Mouse (Mus musculus) liver, embryonic 11.5 days (tissue): ENCODE results near the gene 4930590J08Rik. TPM values are rescaled to one million over a fixed set of nuclear protein-coding genes. Genes with fewer than 3 reads are reported as not detected.
A peak's percentile ranks its signal among the peaks of the same experiment; 100 is the strongest.
"Not testable (repeated sequence)": the region's sequence is repeated elsewhere in the genome, so short reads cannot be mapped to it uniquely, and the experiment has no call there.

Source experiments
- ATAC-seq: fragments of 200-750 bp; cut with Nextera tagmentation; replicated peaks from 2 replicates; pipeline ENCODE4 v1.8.0; 2017; ENCODE audit warnings: moderate number of reproducible peaks, mild to moderate bottlenecking, moderate TSS enrichment, moderate library complexity; ENCODE audit not compliant: low FRiP score
- DNase-seq: peaks from one replicate; pipeline ENCODE4 v3.0.0-alpha.2; 2017; ENCODE audit warnings: low spot score
- H3K27ac ChIP-seq: fragments of 300-500 bp; sonication (generic); 2 replicates; pipeline ENCODE4 v1.5.1; 2014; ENCODE audit warnings: mild to moderate bottlenecking, low read depth, low read length, control low read depth
- H3K27me3 ChIP-seq: fragments of 300-500 bp; sonication (generic); replicated peaks from 2 replicates; pipeline ENCODE4 v1.6.1; 2014; ENCODE audit warnings: low read length, mixed read lengths; ENCODE audit not compliant: control insufficient read depth, insufficient read depth
- H3K36me3 ChIP-seq: fragments of 300-500 bp; sonication (generic); 2 replicates; pipeline ENCODE4 v1.6.1; 2014; ENCODE audit warnings: mild to moderate bottlenecking, low read length, moderate library complexity, mixed read lengths; ENCODE audit not compliant: control insufficient read depth, insufficient read depth
- H3K4me1 ChIP-seq: fragments of 300-500 bp; sonication (generic); replicated peaks from 2 replicates; pipeline ENCODE4 v1.6.1; 2014; ENCODE audit warnings: low read length, mixed read lengths; ENCODE audit not compliant: control insufficient read depth, insufficient read depth
- H3K4me2 ChIP-seq: fragments of 300-500 bp; sonication (generic); 2 replicates; pipeline ENCODE4 v1.6.1; 2014; ENCODE audit warnings: mild to moderate bottlenecking, control low read depth, moderate library complexity
- H3K4me3 ChIP-seq: fragments of 300-500 bp; sonication (generic); 2 replicates; pipeline ENCODE4 v1.5.1; 2014; ENCODE audit warnings: low read depth, low read length, control low read depth
- H3K9ac ChIP-seq: fragments of 300-500 bp; sonication (generic); 2 replicates; pipeline ENCODE4 v1.6.1; 2014; ENCODE audit warnings: low read depth, low read length, control low read depth
- H3K9me3 ChIP-seq: fragments of 300-500 bp; sonication (generic); 2 replicates; pipeline ENCODE4 v1.6.1; 2016; ENCODE audit warnings: low read length, inconsistent platforms, mixed read lengths; ENCODE audit not compliant: control insufficient read depth
- WGBS: fragments of 180-500 bp; shearing (Covaris S2); extraction: QIAGEN DNeasy Blood & Tissue Kit; methylation state at CpG from one replicate; pipeline ENCODE4 v1.1.7; 2014; 5-methylcytosine and 5-hydroxymethylcytosine counted together
- polyA plus RNA-seq: library from polyadenylated mRNA; unstranded; fragments of >200 nt; fragmentation: Nextera tagmentation; extraction: Ambion mirVana; gene quantifications from 2 replicates; pipeline ENCODE4 v1.2.1, GENCODE M21; 2014

4930590J08Rik gene
- polyA plus RNA-seq: 0.12 and 0.23 TPM in 2 replicates

DNA sequence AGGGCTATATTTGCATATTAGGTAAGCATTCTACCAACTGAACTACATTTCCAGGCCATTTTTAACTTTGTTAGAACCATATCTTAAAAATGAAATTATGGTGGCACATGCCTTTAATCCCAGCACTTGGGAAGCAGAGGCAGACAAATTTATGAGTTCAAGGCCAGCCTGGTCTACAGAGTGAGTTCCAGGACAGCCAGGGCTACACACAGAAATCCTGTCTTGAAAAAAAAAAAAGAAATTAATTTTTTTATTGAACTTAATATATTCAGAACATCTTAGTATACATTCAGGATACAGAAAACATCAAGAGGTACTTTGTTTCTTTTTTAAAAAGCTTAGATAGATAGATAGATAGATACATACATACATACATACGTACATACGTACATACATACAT, at the start of gene 4930590J08Rik:
Gene 4930590J08Rik (plus strand): TSS at position 301 of the 400 bp plus-strand sequence.
- not testable (repeated sequence) for H3K27ac ChIP-seq, H3K4me3 ChIP-seq, H3K9ac ChIP-seq, H3K4me1 ChIP-seq, ATAC-seq, H3K9me3 ChIP-seq, H3K27me3 ChIP-seq, H3K4me2 ChIP-seq, DNase-seq
- 99% methylated on average over 2 of the region's 2 CpGs for WGBS
- H3K36me3 ChIP-seq: peaks cover 25% of the 10 kb centered on the region

DNA sequence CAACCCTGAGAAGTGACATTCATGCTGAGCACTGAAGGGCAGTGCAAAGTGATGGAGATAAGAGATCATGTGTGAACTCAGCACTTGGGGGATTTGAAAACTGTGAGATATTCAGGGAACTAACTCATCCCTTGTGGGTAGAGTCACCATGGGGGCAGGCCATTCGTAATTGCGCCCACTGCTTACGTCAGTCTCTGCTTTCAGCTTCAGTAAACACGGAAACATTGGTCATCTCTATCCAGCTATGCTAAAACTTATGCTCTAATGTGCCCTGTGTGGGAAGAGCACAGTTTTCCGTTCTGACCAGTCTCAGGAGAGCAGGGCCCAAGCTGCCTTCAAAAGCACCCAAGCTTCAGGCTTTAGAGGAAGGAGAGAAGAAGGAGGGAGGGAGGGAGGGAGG, 44.3 kb upstream of the 4930590J08Rik start:
- Histone ChIP-seq H3K36me3 (no peaks in the 10 kb centered on the region), H3K9ac (no peak overlapping the region), H3K4me1 (no peaks in the 10 kb centered on the region), H3K27me3 (peaks cover 10% of the 10 kb centered on the region), H3K4me3 (no peak overlapping the region), H3K27ac (no peak overlapping the region), H3K4me2 (no peak overlapping the region), H3K9me3 (no peaks in the 10 kb centered on the region)
- ATAC-seq (no peak), DNase-seq (no peak)
- 59% methylated on average over 5 of the region's 5 CpGs for WGBS

DNA sequence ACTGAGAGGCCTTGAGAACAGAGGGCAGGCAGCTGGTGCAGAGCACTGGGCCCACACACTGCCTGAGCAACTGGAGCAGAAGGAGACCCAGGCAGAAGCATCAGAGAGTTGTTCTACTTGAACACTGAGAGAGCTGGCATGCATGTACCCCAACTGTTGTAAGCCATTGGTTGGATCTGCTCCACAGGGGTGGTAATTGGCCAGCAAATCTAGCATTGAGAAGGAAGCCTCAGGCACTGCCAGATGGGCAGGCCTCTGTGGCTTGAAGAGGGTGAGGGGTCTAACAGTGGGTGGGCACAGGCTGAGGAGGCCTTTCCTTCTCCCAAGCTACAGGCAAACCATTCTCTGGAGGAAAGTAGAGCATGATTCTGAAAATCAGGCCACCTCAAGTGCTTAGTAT, 39.8 kb upstream of the 4930590J08Rik start:
- 0 out of 2 replicates have a peak, but pooled peaks cover 3% of the 10 kb centered on the region for H3K27me3 ChIP-seq

DNA sequence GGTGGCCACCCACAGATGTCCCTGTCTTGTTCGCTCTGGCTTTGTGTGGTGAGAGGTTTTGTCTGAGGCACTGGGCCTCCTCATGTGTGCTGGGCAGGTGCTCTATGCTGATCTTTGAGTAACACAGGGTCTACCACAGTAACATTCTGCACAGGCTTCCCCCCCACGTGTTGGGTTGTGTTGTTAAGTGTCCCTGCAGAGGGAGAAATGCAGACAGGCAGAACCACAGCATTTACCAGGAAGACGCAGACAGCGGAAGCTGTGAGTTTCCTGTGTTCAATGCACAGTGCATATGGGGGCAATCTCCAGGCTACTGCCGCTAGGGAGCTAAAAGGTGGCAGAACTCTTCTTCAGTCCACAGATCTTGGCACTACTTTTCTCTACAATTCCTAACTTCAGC, 38.0 kb upstream of the 4930590J08Rik start:
- H3K9me3 ChIP-seq: no peaks in the 10 kb centered on the region
- no peak overlapping the region for H3K4me2 ChIP-seq
- WGBS: 51% methylated on average over 5 of the region's 5 CpGs
- no peaks in the 10 kb centered on the region for H3K27me3 ChIP-seq
- no peak overlapping the region for H3K4me3 ChIP-seq
- H3K36me3 ChIP-seq: no peaks in the 10 kb centered on the region
- H3K27ac ChIP-seq: no peak overlapping the region
- DNase-seq (no peak), ATAC-seq (no peak)
- no peak overlapping the region for H3K9ac ChIP-seq
- no peaks in the 10 kb centered on the region for H3K4me1 ChIP-seq

More for the DNA sequence above, 39.8 kb upstream of the 4930590J08Rik start:
- Histone ChIP-seq H3K9ac (no peak overlapping the region), H3K9me3 (no peaks in the 10 kb centered on the region), H3K4me2 (no peak overlapping the region), H3K27ac (no peak overlapping the region), H3K4me3 (no peak overlapping the region), H3K4me1 (no peaks in the 10 kb centered on the region), H3K36me3 (no peaks in the 10 kb centered on the region)
- DNase-seq (no peak), ATAC-seq (no peak)

DNA sequence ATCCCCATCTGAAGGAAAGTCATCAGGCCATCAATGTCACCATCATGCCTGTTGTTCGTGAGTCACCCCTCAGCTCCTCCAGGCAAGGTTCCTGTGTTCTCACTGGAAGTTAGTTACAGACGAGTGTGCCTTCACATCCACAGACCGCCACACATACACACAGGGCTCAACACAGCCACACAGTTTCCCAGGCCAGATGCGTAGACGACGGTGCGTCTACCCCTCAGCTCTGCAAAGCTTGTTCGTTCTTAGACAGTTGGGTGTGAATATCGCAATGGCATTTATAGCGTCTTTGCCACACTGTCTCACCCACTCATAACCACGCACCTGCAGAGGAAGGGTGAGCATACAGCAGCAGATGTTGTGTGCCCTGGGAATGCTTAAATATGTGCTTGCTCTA, 37.0 kb upstream of the 4930590J08Rik start:
- 84% methylated on average over 11 of the region's 11 CpGs for WGBS
- Histone ChIP-seq H3K36me3 (no peaks in the 10 kb centered on the region), H3K4me3 (no peak overlapping the region), H3K27me3 (no peaks in the 10 kb centered on the region), H3K4me2 (no peak overlapping the region), H3K27ac (no peak overlapping the region), H3K9ac (no peak overlapping the region), H3K9me3 (no peaks in the 10 kb centered on the region), H3K4me1 (no peaks in the 10 kb centered on the region)
- no peak for ATAC-seq
- DNase-seq: no peak

DNA sequence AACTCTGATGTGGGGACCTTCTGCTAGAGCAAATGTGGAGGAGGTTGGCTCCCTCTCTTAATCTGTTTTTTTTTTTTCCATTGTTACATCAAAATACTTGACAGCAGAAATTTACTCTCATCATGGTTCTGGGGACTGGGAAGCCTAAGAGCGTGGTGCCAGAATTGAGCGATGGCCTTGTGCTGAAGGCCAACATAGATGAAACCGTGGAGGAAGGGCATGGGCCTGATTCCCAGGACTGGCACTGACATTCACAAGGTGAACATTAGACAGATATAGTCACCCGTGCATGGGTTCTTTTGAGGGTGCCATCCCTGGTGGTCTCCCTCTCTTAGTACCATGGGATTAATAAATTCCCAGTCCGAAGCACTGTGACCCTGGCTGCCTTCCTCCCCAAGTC, 34.5 kb upstream of the 4930590J08Rik start:
- H3K9ac ChIP-seq: no peak overlapping the region
- no peak overlapping the region for H3K4me3 ChIP-seq
- no peak overlapping the region for H3K4me2 ChIP-seq
- 85% methylated on average over 5 of the region's 5 CpGs for WGBS
- no peaks in the 10 kb centered on the region for H3K27me3 ChIP-seq
- ATAC-seq: no peak
- no peak for DNase-seq
- peaks cover 8% of the 10 kb centered on the region for H3K4me1 ChIP-seq
- no peak overlapping the region for H3K27ac ChIP-seq
- no peaks in the 10 kb centered on the region for H3K9me3 ChIP-seq
- H3K36me3 ChIP-seq: no peaks in the 10 kb centered on the region

DNA sequence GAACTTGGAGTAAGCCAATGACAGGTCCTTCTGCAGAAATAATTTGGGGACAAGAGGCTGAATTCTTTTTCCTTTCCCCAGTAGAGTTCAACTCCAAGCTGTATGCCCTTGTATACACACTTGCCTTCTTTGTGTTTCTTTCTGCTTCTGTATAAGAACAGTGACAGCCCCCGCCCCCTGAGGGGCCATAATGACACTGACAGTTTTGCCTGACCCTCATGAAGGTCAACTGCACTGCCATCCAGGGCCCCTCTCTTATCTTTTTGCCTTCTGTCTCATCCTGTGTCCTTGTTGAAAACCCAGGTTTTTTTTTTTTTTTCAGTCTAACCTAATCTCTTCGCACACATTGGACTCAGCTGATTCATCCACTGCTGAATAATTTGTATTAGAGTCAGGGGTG, 29.8 kb upstream of the 4930590J08Rik start:
- no peak for ATAC-seq
- H3K27ac ChIP-seq: no peak overlapping the region

DNA sequence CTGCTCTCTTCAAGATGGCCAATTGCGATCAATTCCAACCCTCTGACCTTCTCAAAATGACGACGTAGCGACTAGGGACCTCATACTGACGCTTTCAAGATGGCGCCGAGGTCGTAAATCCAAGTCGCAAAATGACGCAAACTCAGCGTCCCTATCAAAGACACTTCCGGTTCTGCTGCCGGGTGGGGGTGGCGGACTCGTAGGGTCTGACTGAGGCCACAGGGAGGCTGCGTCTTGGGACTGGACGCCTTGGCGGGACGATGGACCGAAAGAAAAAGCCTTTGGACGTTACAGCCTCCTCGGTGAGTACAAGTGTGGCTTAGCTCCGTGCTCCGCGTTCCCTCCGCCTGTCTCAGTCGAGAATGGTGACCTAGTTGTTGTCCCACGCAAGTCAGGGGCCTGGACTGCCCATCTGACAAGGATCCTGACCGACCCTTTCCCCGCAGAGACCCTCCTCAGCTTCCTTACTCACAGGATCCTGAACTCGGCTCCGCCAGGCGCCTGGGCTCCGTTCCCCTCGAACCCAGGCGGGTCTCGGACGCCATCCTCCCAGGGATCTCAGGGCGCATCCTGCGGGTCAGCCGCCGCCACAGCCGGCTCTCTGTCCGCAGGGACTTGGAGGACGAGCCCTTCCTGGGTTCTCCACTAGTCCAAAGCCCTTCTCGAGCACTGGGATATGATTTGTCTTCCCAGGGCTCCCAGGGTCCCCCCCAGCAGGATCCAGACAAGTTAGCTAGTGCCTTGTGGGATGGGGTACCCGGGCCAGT, 24.5 kb upstream of the 4930590J08Rik start, which contains the start of gene Ccdc174:
Gene Ccdc174 (plus strand): TSS at position 169 of the 767 bp plus-strand sequence.
- DNase-seq (peak; percentile 86), ATAC-seq (peak; percentile 92)
- Histone ChIP-seq H3K4me3 (peak within 1 kb of the TSS; percentile 94), H3K4me1 (peaks cover 13% of the 10 kb centered on the region), H3K4me2 (peak within 1 kb of the TSS; percentile 85), H3K36me3 (peaks cover 15% of the 10 kb centered on the region), H3K9me3 (no peaks in the 10 kb centered on the region), H3K27me3 (no peaks in the 10 kb centered on the region), H3K9ac (peak within 1 kb of the TSS; percentile 88), H3K27ac (peak within 1 kb of the TSS; percentile 45; the same call in 1 of the 2 replicates)
- under 1% methylated on average over 47 of the region's 47 CpGs for WGBS

More for the DNA sequence above, 29.8 kb upstream of the 4930590J08Rik start:
- Histone ChIP-seq H3K9me3 (no peaks in the 10 kb centered on the region), H3K27me3 (no peaks in the 10 kb centered on the region), H3K4me1 (peaks cover 16% of the 10 kb centered on the region), H3K36me3 (no peaks in the 10 kb centered on the region), H3K9ac (no peak overlapping the region), H3K4me3 (no peak overlapping the region), H3K4me2 (no peak overlapping the region)
- no peak for DNase-seq
- WGBS: 54% methylated on average over 2 of the region's 2 CpGs

DNA sequence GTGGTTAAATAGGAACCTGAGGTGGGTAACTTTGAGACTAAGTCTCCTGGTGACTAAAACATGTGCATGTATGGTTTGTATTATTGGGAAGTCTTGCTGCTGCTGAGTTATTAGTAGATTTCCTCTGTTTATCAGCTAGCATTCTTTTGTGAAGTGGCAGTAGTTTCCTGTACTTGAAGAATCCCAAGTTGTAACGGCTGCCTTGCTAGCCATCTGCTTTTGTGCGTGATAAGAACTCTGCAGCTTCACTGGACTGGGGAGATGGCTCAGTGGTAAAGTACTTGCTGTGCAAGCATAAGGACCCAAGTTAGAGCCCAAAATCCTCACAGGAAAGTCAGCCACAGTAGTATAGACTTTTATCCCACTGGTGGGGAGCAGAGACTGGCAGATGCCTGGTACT, 18.8 kb upstream of the 4930590J08Rik start:
- Histone ChIP-seq H3K4me1 (peaks cover 7% of the 10 kb centered on the region), H3K4me3 (no peak overlapping the region), H3K36me3 (peaks cover 36% of the 10 kb centered on the region), H3K4me2 (no peak overlapping the region), H3K9me3 (no peaks in the 10 kb centered on the region), H3K27ac (peak overlapping the region; percentile 48), H3K27me3 (no peaks in the 10 kb centered on the region), H3K9ac (no peak overlapping the region)
- 47% methylated on average over 2 of the region's 2 CpGs for WGBS
- ATAC-seq (peak; percentile 57), DNase-seq (no peak)
